Mouse (Mus musculus): ENCODE data around the gene Cnga4.
"Not testable (repeated sequence)": the region's sequence is repeated elsewhere in the genome, so short reads cannot be mapped to it uniquely, and the experiment has no call there.

DNA sequence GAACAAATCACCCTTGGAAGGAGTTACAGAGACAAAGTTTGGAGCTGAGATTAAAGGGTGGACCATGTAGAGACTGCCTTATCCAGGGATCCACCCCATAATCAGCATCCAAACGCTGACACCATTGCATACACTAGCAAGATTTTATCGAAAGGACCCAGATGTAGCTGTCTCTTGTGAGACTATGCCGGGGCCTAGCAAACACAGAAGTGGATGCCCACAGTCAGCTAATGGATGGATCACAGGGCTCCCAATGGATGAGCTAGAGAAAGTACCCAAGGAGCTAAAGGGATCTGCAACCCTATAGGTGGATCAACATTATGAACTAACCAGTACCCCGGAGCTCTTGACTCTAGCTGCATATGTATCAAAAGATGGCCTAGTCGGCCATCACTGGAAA, 48.3 kb upstream of the Cnga4 start:
- not testable (repeated sequence) for TF ChIP-seq POLR2A, CTCF (IDR thresholded peaks at IDR 0.05; ENCODE audit: insufficient read depth, low read depth, low read length)
